Mouse (Mus musculus) kidney, embryonic 16.5 days (tissue): ENCODE measurements around the gene Ndufaf5. TPM values are rescaled to one million over a fixed set of nuclear protein-coding genes. Genes with fewer than 3 reads are reported as not detected.
A peak's percentile ranks its signal among the peaks of the same experiment; 100 is the strongest.
"Not testable (repeated sequence)": the region's sequence is repeated elsewhere in the genome, so short reads cannot be mapped to it uniquely, and the experiment has no call there.

Source experiments
- ATAC-seq: fragments of 200-750 bp; cut with Nextera tagmentation; 2 replicates; pipeline ENCODE4 v1.8.0; 2017; ENCODE audit warnings: moderate TSS enrichment; ENCODE audit not compliant: low FRiP score, low TSS enrichment
- H3K27ac ChIP-seq: fragments of 300-500 bp; sonication (generic); 2 replicates; pipeline ENCODE4 v1.5.1; 2014; ENCODE audit warnings: low read length
- H3K27me3 ChIP-seq: fragments of 300-500 bp; sonication (generic); 2 replicates; pipeline ENCODE4 v1.6.1; 2014; ENCODE audit warnings: low read length, control low read depth, mixed read lengths; ENCODE audit not compliant: insufficient read depth
- H3K36me3 ChIP-seq: fragments of 300-500 bp; sonication (generic); 2 replicates; pipeline ENCODE4 v1.6.1; 2014; ENCODE audit warnings: low read length, control low read depth, mixed read lengths; ENCODE audit not compliant: insufficient read depth
- H3K4me1 ChIP-seq: fragments of 300-500 bp; sonication (generic); 2 replicates; pipeline ENCODE4 v1.6.1; 2014; ENCODE audit warnings: low read length, control low read depth, mixed read lengths; ENCODE audit not compliant: insufficient read depth
- H3K4me2 ChIP-seq: fragments of 300-500 bp; sonication (generic); replicated peaks from 2 replicates; pipeline ENCODE4 v1.6.1; 2014; ENCODE audit warnings: low read depth, low read length
- H3K4me3 ChIP-seq: fragments of 300-500 bp; sonication (generic); 2 replicates; pipeline ENCODE4 v1.5.1; 2014; ENCODE audit warnings: mild to moderate bottlenecking, low read length
- H3K9ac ChIP-seq: fragments of 300-500 bp; sonication (generic); replicated peaks from 2 replicates; pipeline ENCODE4 v1.6.1; 2014; ENCODE audit warnings: low read length
- H3K9me3 ChIP-seq: fragments of 300-500 bp; sonication (generic); 2 replicates; pipeline ENCODE4 v1.6.1; 2016; ENCODE audit warnings: low read length, control low read depth
- WGBS: fragments of 180-500 bp; shearing (Covaris S2); extraction: QIAGEN DNeasy Blood & Tissue Kit; methylation state at CpG from one replicate; pipeline ENCODE4 v1.1.7; 2014; 5-methylcytosine and 5-hydroxymethylcytosine counted together
- polyA plus RNA-seq: library from polyadenylated mRNA; unstranded; fragments of >200 nt; fragmentation: Nextera tagmentation; extraction: Ambion mirVana; gene quantifications from 2 replicates; pipeline ENCODE4 v1.2.1, GENCODE M21; 2015

Ndufaf5 gene
- polyA plus RNA-seq = 25.1 and 25.6 TPM in 2 replicates

DNA sequence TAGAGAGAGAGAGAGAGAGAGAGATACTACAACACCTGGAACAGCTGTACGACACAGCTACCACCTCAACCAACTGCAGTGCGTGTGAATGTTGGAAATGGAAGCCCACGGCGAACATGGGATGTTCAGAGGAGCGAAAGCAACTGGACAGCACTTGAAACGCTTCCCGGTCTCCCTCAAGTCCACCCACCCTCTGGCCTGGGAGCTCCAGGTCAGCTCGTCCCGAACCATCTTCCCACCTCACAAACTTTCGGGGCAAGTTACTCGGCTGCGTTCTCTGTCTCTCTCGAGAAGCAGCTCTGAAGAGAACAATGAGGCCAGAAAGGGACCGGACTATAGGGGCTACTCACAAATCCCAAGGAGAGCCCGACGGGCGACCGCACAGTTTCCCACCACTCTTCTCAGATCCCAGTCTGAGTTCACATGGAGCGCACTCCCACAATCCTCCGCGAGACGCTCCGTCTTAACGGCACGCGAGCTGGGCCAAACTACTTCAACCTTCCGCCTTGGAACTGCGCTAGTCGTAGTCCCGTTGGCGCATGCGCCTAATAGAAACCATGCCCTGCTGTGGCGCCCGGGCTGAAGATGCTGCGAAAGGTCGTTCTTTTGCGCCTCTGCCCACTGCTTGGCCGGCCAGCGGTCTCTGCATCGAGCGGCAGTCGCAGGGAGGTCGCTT, at the start of gene Ndufaf5, which contains the start of gene Esf1:
Gene Ndufaf5, plus strand, starts transcription at position 523 of the 676 bp plus-strand sequence.
Gene Esf1, minus strand, starts transcription at position 438 of the 676 bp plus-strand sequence.
- Histone ChIP-seq H3K4me3 (peak within 1 kb of the TSS; percentile 84), H3K4me1 (peaks cover 17% of the 10 kb centered on the region), H3K9me3 (no peaks in the 10 kb centered on the region), H3K27ac (peak within 1 kb of the TSS; percentile 93), H3K27me3 (no peaks in the 10 kb centered on the region), H3K36me3 (peaks cover 12% of the 10 kb centered on the region), H3K9ac (peak within 1 kb of the TSS; percentile 95), H3K4me2 (peak within 1 kb of the TSS; percentile 88)
- WGBS = under 1% methylated on average over 43 of the region's 43 CpGs
- peak; percentile 99 for ATAC-seq

DNA sequence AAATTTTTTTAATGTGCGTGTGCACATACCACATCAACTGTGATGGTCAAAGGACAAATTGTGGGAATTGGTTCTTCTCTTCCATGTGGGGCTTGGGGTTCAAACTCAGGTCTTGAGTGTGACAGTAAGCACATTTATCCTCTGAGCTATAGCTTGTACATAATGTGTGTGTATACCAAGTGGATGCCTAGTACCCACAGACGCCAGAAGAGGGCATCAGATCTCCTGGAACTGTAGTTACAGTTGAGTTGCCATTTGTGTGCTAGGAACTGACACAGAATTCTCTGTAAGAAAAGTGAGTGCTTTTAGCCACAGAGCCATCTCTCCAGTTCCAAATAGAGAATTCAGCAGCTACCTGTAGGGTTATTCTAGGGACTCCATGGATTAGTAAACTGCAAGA, 44.9 kb upstream of the Ndufaf5 start:
- no peak overlapping the region for H3K9ac ChIP-seq
- H3K36me3 ChIP-seq = peaks cover 43% of the 10 kb centered on the region
- no peaks in the 10 kb centered on the region for H3K9me3 ChIP-seq
- H3K4me1 ChIP-seq = no peaks in the 10 kb centered on the region
- no peak for ATAC-seq
- no peaks in the 10 kb centered on the region for H3K27me3 ChIP-seq
- no peak overlapping the region for H3K27ac ChIP-seq
- no peak overlapping the region for H3K4me2 ChIP-seq
- WGBS = 88% methylated on average over 2 of the region's 2 CpGs
- H3K4me3 ChIP-seq = no peak overlapping the region

DNA sequence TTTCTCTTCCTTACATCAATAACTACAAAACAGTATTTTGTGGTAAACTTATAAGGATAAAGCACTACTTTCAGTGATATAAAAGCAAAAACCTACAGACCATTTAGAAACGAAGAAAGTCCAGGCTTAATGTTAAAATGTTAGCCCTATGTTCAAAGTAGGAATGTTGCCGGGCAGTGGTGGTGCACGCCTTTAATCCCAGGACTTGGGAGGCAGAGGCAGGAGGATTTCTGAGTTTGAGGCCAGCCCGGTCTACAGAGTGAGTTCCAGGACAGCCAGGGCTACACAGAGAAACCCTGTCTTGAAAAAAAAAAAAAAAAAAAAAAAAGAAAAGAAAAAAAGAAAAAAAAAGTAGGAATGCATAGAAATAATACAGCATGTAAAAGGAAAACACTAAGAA, 18.7 kb upstream of the Ndufaf5 start, which contains the start of gene Gm17374:
Gene Gm17374, plus strand, starts transcription at position 301 of the 400 bp plus-strand sequence.
- H3K4me2 ChIP-seq, ATAC-seq, H3K4me1 ChIP-seq, H3K27ac ChIP-seq, H3K9me3 ChIP-seq, H3K9ac ChIP-seq, H3K4me3 ChIP-seq, H3K27me3 ChIP-seq: not testable (repeated sequence)
- WGBS = 91% methylated on average over 4 of the region's 4 CpGs
- peaks cover 30% of the 10 kb centered on the region for H3K36me3 ChIP-seq

DNA sequence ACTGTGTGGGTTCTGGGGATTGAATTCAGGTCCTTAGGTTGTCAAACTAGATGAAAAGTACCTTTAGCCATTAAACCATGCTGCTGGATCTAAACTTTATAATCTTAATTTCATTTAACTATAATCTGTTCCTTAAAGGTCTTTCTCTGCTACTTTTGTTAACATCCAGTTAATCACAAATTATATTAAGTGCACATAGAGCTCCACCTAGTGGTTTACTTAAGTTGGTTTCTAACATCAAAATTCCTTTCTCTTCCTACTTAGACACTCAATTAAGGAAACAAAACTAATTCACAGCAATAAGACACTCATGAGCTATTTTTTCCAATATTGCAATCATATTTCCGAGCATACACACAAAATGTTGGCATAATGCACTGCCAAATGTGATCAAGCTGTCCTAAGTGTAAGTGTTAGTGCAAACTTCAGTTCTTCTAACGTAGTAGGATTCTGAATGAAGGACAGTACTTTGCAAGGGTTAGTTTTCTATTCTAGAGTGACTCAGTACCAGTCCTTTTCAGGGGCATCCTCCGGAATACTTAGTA, 11.2 kb upstream of the Ndufaf5 start:
- Histone ChIP-seq H3K27me3 (no peaks in the 10 kb centered on the region), H3K4me3 (no peak overlapping the region), H3K4me1 (no peaks in the 10 kb centered on the region), H3K9ac (no peak overlapping the region), H3K9me3 (no peaks in the 10 kb centered on the region), H3K4me2 (no peak overlapping the region), H3K27ac (no peak overlapping the region), H3K36me3 (peaks cover 33% of the 10 kb centered on the region)
- 85% methylated on average over 3 of the region's 3 CpGs for WGBS
- no peak; the same call in 1 of the 2 replicates for ATAC-seq

DNA sequence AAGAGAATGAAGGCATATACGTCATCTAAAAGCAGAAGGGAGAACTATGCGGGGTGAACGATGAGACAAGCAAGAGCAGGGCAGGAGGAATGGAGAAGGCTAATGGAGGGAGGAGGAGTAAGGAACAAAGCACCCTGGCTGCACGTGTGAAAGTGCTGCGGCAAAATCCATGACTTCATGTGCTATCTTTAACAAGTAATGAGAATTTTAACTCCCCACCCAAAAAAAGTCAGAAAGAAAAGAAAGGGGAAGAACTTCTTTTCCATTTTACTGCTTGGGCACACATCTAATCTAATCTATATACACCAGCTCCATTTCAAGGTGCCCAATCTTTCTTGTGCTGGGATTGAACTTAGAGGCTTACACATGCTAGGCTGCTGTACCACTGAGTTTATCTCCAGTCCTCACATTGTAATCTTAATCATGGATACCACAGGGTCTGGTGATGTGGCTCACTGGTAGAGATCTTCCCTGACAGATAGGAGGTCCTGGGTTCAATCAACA, 7.0 kb upstream of the Ndufaf5 start:
- H3K4me2 ChIP-seq = no peak overlapping the region
- no peak overlapping the region for H3K4me3 ChIP-seq
- ATAC-seq = no peak
- no peaks in the 10 kb centered on the region for H3K9me3 ChIP-seq
- H3K36me3 ChIP-seq = peaks cover 28% of the 10 kb centered on the region
- 95% methylated on average over 5 of the region's 5 CpGs for WGBS
- no peaks in the 10 kb centered on the region for H3K27me3 ChIP-seq
- no peaks in the 10 kb centered on the region for H3K4me1 ChIP-seq
- no peak overlapping the region for H3K27ac ChIP-seq
- H3K9ac ChIP-seq = no peak overlapping the region

DNA sequence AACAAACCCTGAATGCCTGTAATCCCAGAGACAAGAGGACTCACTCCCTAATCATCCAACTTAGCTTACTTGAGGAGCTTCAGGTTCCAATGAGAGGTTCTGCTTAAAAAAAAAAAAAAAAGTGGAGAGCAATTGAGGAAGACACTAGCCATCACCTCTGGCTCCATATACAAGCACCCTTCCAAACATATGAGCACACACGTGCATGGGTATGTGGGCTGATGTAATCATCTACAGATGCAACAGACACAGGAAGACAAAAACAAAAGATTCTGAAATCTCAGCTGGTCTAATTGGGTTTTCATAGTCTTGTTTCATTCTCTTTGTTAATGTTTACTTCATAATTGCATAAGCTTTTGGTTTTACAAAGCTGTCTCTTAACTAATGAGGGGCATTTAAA, 1.4 kb upstream of the Ndufaf5 start:
- no peak overlapping the region for H3K4me2 ChIP-seq
- H3K27me3 ChIP-seq = no peaks in the 10 kb centered on the region
- no peak for ATAC-seq
- H3K4me1 ChIP-seq = peaks cover 17% of the 10 kb centered on the region
- H3K9me3 ChIP-seq = no peaks in the 10 kb centered on the region
- H3K27ac ChIP-seq = no peak overlapping the region
- H3K4me3 ChIP-seq = no peak overlapping the region
- no peak overlapping the region for H3K9ac ChIP-seq
- peaks cover 13% of the 10 kb centered on the region for H3K36me3 ChIP-seq
- whole genome bisulfite sequencing = 76% methylated on average over 1 of the region's 1 CpGs

DNA sequence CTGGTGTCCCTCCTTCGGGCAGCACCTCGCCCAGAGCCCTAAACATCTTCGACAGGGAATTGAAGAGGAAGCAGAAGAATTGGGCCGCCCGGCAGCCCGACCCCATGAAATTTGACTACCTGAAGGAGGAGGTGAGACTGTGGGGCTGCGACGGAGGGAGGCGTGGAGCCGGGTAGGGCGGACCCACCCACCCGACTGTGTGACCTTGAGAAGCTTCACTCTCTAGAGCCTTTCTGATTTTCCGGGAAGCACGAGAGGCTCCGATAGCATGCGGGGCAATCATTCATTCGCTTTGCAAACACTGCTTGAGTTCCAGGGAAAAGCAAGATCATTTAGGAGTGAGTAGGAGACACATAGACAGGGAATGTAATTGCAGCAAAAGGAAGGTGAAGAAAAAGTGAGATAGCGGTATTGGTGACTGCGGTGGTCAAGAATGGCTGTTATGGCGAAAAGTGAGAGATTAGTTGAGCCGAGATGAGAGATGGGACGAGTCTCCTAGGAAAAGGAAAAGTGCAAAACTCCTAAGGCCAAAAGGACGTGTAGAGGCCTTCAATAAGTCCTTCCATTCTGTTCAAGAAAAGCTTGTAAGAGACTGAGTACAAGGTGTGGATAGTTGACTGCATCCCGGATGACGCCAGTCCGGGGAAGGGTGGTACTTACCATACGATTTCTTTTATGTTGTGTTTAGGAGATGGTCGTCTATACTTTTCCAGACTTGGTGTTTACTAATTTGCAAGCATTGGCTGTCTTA, 529 bp downstream of the Ndufaf5 start:
- Histone ChIP-seq H3K4me2 (peak overlapping the region; percentile 69), H3K36me3 (peaks cover 12% of the 10 kb centered on the region), H3K4me3 (peak overlapping the region; percentile 84), H3K27me3 (no peaks in the 10 kb centered on the region), H3K9me3 (no peaks in the 10 kb centered on the region), H3K4me1 (peaks cover 17% of the 10 kb centered on the region), H3K27ac (peak overlapping the region; percentile 93), H3K9ac (peak overlapping the region; percentile 95)
- WGBS = 6% methylated on average over 28 of the region's 28 CpGs
- ATAC-seq = peak; percentile 95

DNA sequence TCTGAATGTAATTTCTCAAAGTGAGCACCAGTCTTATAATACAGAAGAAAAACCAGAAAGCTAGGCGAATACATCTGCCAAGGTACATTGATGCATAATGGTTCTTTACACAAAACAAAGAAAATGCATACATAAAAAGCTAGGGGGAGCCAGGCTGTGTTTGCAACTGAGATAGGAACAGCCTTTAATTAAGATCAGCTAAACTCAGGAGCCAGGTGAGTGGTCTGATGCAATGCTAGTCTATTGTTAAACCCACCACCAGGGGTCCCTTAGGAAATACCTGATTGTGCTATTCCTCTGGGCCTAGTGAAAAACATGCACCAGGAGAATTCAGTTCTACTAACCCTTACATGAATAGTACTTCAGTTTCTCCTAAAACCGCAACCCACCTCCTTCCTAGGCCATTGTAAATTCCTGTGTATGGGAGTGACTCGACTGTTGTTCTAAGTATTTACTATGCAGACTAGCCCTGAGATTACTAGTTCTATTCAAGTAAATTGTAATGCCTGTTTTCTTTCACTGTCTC, 15.3 kb downstream of the Ndufaf5 start:
- 89% methylated on average over 3 of the region's 3 CpGs for WGBS
- not testable (repeated sequence) for H3K36me3 ChIP-seq, H3K4me3 ChIP-seq, H3K9ac ChIP-seq, H3K9me3 ChIP-seq, H3K4me2 ChIP-seq, ATAC-seq, H3K27me3 ChIP-seq, H3K4me1 ChIP-seq, H3K27ac ChIP-seq

DNA sequence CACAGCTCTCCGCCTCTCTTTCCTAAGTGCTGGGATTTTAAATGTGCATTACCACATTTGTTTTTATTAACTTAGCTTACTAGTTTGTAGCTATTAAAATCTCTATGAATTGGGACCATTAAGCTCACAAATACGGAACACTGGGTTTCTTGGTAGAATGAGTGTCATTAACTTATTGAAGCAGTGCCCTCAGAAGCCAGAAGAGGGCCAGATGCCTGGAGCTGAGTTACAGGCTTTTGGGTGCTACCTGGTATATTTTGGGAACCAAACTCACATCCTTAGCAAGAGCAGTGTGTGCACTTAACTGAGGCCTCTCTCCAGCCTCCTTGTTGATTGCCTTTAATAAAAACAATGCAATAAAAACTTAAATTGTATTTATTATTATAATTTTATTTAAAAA, 30.3 kb downstream of the Ndufaf5 start:
- WGBS = 69% methylated on average over 2 of the region's 2 CpGs
- no peaks in the 10 kb centered on the region for H3K4me1 ChIP-seq
- H3K9ac ChIP-seq = no peak overlapping the region
- H3K27me3 ChIP-seq = no peaks in the 10 kb centered on the region
- H3K36me3 ChIP-seq = peaks cover 20% of the 10 kb centered on the region; the same call in 1 of the 2 replicates
- no peaks in the 10 kb centered on the region for H3K9me3 ChIP-seq
- no peak overlapping the region for H3K4me2 ChIP-seq
- no peak overlapping the region for H3K27ac ChIP-seq
- ATAC-seq = no peak
- H3K4me3 ChIP-seq = no peak overlapping the region
